Mouse (Mus musculus) G1E (cell line): ENCODE results near the gene Camta1.

Source experiments
- CTCF ChIP-seq: IDR thresholded peaks from 2 replicates; pipeline ENCODE4 v1.5.1; 2012; ENCODE audit warnings: low read depth, low read length, inconsistent platforms, mixed read lengths
- GATA2 ChIP-seq: IDR thresholded peaks from 2 replicates; pipeline ENCODE4 v1.6.1; 2012; ENCODE audit warnings: low read depth, low read length, inconsistent platforms, borderline replicate concordance
- POLR2AphosphoS5 ChIP-seq: IDR thresholded peaks from 2 replicates; pipeline ENCODE4 v1.6.1; 2012; ENCODE audit warnings: low read depth, low read length, inconsistent platforms; ENCODE audit not compliant: insufficient replicate concordance
- TAL1 ChIP-seq: conservative IDR thresholded peaks from 2 replicates; pipeline ENCODE4 v1.6.1; 2012; ENCODE audit warnings: low read depth, low read length, inconsistent platforms, mixed read lengths

DNA sequence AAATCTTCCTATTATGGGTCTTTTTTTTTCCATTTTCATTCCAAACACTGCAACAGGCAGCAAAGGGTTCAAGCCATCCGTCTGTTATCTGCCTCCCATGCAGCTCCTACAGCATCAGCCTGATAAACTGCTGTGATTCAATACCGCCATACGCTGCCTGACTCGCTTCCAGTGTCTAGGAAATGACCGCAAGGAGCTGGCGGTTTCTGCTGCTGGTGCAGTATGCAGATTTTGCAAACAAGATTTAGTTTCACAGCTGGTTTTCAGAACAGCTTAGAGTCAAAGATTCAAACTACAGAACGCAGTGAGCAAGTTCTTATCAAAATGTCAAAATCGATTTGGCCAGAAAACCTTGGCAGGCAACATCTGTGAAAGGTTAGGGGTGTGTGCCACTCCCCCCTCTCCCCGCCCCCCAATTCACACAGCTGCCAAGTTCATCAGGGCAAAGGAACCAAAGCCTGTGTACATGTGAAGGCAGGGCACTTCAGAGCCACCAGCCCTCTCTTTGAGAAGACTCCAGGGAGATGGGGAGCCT is 325.7 kb downstream of the Camta1 start:
- TF ChIP-seq CTCF = no peak
- TF ChIP-seq POLR2AphosphoS5 = no peak
- TF ChIP-seq GATA2 = no peak
- TF ChIP-seq TAL1 = no peak
